Mouse (Mus musculus) adrenal gland, adult (tissue): ENCODE data around the gene Gm21976.

Experiments
- DNase-seq, 2 experiments: peaks; one replicate each; pipeline ENCODE4 v3.0.0; 2022 to 2023; ENCODE audit warnings: low spot score in 1 of 2; ENCODE audit not compliant: inconsistent age in 2 of 2

Gm21976 gene

DNA sequence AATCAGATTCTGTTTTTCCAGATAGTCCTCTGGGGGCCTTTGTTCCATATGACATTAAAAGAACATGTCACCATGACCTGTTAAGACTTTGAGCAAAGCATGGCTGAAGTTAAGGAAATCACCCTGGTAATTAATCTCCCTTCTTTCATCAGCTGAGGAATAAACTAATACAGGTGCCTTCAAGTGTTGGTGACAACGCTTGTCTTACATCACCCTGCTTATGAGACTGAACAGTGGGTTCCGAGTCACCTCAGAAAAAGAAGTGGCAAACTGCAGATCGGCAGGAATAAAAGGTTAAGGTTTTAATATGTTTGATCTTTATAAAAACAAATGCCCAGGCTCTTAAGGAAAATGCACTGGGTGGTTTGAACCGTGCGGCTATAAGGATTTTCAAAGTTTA, at the start of gene Gm21976:
TSS of gene Gm21976 (plus strand) at position 202 of the 400 bp plus-strand sequence.
- DNase-seq, result no peak

DNA sequence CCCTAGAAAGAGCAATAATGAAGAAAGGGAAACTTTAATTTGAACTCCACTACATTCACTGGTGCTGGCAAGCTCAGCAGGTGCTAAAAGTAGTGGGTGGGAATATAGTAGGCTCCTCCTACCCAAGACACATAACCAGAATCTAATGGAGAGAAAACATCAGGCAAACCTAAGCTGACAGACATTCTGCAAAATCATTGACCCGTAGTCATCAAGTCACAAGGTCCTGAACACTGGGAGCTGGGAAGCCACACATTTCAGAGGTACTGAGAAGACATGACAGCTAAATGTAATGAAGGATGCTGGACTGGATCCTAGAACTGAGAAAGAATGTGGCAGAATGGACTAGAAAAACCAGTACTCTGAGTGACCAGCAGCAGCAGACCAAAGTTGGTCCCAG, 49.2 kb upstream of the Gm21976 start:
- DNase-seq, result no peak

DNA sequence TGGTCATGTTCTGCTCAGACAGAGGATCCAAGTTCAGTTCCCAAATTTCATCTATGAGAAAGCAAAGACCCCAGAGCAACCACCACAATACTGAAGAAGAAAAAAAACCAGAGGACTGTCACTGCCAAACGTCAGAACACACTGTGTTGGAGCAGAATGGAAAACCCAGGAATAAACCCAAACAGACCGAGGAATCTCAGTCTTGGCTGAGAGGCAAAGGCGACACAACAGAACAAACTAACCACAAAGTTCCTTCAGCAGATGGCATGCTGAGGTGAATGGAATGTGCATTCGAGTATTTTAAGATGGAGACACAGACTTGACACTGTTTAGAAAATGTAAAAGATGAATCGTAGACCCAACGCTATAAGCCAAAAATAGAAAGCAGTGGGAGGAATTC, 44.2 kb upstream of the Gm21976 start:
- DNase-seq, result no peak

DNA sequence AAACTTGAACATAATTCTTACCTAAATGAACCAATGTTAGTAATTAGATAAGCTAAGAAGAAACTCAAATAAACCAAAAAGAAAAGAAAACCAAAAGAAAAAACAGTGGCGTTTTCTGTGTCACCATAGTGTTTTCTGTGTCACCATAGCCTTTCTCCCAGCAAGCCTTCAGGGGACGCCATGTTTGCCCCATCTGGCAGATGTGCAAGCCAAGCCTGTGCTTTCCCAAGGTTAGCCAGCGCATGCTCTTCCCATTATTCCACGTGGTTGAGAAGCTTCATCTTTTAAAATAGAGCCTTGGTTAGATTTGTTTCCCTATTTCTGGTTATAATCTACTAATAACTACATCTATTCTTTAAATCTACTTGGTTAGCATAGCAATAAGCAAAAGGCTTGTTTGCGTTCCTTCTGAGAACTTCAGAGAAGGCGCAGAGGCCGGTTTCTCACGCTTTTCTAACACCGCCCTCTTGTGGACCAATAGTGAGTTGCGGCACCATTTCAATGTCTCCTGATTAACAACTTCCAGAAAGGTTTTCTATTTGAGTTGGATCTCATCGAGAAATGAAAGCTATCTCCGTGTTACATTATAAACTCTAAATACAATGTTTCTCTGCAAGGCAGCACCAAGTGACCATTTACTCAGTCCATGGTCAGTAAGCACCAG, 39.6 kb upstream of the Gm21976 start:
- peak; percentile 61 to 92 for DNase-seq

DNA sequence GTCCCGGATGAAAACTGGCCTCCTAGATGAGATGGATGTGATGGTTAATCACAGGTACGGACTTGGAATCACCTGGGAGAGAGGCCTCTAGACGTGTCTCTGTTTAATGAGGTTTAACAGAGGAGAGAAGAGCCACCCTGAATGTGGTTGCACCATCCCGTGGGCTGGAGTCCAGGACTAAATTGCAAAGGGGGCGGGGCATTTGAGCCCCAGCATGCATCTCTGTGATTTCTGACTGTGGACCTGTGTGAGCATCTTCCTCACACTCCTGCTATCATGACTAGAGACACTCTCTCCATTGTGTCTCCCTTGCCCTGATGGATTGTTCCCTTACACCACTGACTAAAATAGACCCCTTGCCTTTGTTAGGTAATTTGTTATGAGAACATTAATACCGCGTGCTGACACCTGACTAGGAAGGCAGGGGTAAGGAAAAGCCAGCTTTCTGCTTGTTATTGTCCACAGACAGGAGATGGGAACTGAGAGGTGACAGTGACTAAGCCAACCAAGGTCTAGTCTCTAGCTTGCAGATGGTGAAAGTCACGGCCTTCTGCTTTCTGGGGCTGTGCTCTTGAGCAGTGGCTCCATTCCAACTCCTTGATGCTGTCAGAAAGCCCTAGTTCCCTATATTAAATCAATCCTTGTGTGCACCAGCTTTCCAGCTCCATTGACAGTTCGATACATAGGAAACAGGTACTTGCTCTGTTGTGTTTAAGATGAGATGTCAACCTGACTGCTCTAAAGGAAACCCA, 38.0 kb upstream of the Gm21976 start:
- DNase-seq, result peak; percentile 62 to 88

DNA sequence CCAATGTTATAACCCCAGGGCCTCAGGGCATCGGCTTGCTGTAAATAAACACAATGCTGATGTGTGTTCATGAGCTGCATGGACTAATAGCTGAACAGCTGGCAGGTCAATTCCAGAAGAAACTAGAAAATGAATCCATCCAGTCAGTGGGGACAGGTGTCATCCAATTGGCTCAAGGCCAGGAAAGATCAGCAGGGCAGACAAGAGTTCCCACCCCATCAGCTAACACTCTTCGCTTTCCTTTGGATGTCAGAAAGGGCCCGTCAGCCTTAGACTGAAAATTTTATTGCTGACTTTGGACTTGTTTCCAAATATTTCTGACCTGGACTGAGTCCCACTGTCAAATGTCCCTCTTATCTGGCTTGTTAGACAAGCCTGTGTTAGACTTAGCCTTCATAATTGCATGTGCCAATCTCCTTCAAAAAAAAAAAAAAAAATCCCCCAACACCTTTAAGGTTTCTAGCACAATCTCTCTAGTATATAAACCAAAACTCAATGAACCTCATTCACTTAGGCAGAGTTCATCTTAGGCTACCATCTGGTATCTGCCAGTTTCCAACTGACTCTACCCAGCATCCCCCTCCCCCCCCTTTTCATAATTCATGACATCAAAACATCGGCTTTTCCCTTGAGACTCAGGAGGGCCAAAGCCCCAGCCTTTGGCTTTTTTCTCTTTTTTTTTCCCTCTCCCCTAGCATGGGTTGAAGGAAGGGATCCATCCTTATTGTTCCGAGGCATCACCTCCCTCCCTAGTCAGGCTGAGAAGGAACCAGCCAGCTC, 34.9 kb upstream of the Gm21976 start:
- DNase-seq, result peak in 1 of 2 experiments; percentile 65

DNA sequence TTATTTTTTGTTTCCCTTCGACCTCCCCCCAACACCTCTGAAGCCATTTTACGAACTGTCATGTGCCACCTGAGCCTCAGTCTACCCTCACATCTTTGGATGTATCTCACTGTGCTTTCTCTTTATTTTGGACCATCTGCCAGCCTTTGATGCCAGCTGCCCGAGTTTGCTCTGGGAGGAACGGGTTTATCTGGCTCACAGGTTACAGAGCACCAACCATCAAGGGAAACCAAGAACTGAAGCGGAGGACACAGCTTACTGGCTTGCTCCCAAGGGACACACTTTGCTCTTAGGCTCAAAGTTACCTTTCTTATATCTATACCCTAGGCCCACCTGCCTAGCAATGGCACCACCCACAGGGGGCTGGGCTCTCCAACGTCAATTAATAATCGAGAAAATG, 34.3 kb upstream of the Gm21976 start:
- no peak for DNase-seq

DNA sequence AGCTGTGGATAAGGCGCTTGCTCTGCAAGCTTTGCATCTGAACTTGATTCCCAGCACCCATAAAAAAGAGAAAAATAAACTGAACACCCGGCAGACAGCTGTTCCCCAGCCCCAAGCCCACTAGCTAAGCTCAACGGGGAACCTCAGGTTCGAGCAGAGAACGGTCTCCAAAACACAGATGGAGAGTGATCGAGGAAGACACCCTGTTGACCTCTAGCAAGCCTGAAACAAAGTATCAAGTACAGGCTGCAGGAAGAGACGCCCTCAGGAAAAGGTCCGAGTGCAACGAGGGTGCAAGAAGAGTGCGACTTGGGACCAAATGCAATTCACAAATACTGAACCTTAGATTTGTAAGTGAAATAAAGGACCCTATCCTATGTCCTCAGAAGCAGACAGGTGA, 30.1 kb upstream of the Gm21976 start:
- DNase-seq, result no peak

DNA sequence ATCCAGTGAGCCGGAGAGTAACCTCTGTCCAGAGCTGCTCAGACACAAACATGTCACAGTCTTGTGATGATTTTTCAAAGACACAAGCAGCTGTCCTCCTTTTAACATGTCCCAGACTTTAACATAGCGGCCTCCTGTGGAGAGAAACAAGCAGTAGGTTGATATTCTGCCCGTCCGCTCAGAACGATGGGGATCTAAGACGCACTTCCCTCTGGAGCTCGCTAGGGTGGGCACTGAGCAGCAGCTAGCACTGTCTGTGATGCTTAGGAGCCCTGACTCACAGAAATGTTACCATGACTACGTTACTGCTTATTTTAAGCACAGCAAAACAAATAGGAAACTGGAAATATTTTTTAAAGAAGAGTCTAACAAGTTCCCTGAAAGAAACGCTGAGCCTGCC, 24.8 kb upstream of the Gm21976 start:
- no peak for DNase-seq

DNA sequence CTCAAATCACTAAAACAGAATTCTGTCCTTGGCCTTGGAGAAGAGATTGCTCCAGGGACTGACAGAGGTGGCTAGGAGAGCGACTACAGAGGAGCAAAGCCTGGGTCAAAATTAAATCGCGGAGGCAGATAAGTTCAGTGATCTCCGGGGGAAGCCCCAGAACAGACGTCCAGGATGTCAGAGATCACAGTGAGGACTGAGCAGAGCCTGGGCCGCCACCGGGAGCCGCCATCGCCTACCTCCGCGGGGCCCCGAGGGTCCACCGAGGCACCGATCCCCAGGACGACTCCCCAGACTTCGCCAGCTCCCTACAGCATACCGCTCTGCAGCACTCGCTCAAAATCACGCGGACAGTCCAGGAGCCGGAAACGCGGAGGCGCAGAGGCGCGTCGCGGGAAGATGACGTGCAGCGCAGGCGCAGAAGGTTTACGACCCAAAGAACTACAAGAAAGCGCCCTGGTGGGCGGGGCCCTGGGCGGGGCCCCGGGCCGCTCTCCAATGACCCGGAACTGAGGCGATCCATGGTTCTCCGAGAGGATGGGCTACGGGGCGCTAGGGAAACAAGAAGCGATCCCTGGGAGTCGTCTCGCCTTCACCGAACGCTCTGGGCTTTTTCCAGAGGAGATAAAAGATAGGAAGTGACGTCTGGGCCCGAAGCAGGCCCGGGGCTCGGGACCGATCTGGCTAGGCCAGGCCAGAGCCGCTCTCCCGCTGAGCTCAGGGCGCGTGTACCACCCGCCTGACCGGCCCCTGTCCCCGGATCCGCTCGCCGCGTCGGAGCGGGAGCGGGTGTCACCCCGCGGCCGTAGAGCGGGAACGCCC, 16.8 kb upstream of the Gm21976 start, which contains the start of the genes Utp15 and Ankra2:
TSS of gene Utp15 (minus strand) at position 406 of the 822 bp plus-strand sequence.
TSS of gene Ankra2 (plus strand) at position 439 of the 822 bp plus-strand sequence.
- peak; percentile 98 to 99 for DNase-seq

DNA sequence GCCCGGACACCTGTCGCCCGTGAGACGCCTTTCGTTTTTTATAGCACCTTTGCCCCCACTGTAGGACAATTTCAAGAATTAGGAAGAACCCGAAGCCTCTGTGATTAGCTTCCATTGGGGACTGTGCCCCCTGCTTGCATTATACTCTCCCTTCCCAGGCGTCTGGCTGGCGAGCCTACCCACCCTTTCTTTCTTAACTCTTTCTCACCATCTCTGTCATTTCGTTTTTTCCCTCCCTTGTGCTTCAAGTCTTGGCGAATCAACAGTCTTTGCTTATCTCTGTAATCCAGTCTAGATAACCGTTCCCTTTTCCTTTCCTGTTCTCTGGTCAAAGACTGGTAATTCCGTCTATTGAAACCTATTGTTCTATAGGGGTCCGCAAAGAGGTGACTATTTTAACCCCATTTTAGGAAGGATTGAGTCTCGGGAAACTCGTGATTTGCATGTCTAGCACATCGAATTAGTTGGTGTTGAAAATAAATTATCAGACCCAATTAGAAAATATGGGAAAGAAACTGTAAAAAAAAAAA, 16.2 kb upstream of the Gm21976 start:
- no peak for DNase-seq

DNA sequence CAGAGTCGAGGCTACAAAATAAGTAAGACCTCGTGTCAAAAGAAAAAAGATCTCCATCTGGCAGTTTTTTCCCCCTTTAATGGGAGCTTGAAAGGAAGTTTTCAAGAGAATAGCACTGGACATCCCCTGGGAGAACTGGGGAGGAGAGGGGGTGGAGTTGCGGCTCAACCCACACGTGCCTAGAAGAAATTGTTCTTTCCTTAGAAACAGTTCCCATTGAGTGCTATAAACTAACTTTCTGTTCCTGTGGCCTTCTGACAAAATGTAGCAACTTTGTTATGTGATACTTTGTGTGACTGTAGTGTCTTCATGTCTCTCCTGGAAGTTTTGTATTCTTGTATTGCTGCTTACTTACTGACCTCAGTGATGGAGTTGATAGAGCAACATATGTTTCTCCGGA, 15.6 kb upstream of the Gm21976 start:
- no peak for DNase-seq

DNA sequence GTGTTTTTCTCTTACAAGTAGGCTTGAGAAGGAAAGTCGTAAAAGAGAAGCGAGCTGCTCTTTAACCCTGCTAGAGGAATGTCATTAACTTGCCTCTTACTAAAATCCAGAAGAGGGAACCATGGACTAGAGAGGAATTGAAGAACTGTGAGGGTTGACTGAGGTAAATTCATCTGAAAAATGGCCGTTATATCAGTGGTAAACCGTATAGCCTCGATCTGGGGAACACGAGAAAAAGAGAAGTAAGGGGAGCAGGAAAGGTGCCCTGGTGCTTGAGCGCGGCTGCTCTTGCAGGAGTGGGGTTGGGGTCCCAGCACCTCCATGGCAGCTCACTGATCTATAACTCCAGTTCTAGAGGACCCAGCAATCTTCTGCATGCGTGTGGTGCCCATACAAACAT, 5.7 kb upstream of the Gm21976 start:
- no peak for DNase-seq

DNA sequence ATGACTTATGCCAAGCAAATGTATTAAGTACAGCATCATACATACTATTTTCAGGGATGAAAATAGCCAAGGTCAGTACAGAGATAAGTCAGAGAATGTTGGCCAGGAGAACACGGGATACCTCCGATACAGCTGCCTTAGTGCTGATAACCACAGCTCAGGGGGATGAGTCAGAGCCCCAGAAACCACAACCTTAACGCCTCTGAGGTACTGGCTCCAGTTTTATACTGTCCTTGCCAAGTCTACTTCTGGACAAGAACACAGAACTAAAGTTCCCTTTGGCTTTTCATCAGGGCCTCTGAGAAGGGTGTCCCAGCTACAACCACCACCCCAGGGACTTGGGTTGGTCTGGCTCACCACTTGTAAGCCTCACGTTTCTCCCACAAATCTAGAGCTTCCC, 4.0 kb upstream of the Gm21976 start:
- peak; percentile 85 for DNase-seq

DNA sequence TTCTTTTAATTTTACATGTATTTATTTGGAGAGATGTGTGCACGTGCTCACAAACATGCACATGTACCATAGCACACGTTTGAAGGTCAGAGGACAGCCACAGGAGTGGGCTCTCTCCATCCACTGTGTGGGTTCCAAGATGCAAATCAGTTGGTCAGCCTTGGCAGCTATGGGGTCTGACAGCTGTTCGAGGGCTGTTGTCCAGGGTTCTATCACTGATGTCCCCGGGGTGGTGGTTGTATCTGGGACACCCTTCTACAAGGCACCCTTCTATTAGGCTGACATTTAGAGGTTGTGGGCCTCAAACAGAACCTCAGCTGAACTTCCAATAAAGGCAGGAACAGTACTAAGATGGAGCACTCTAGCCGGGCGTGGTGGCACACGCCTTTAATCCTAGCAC, 3.4 kb upstream of the Gm21976 start:
- DNase-seq, result no peak

DNA sequence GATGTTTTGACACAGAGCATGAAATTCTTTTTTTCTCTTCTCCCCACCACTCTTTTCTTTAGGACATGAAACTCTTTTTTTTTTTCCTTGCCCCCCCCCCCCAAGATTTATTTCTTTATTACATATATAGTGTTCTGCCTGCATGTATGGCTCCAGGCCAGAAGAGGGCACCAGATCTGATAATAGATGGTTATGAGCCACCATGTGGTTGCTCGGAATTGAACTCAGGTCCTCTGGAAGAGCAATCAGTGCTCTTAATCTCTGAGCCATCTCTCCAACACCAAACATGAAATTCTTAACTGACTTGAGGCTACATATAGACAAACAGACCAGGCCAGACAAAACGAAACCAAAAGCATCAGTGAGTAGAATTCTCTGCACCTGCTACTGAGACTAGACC, 2.2 kb upstream of the Gm21976 start:
- no peak for DNase-seq

DNA sequence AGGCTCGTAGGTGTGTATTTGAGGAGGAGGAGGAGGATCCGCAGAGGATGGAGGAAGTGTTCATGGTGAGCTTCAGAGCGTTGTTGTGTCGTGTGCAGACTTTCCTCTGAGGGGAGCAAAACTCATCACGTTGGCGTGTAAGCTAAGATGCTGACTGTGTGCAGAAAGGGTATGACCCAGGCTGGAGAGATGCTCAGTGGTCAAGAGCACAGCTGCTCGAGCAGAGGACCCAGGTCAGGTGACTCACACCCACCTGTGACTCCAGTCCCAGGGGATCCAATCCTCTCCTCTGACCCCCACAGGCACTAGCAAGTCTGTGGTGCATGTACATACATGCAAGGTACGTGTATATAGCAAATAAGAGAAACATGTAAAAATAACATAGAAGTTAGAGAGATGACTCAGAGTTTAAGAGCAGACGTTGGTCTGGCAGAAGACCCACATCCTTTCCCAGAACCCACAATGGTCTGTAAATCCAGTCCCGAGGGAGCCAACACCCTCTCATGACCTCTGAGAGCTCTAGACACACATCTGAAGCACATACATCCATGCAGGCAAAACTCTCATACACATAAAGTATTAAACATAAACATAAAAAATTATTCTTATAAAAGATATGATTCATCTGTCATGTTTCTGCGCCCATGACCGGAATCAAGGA, 1.4 kb downstream of the Gm21976 start:
- no peak for DNase-seq

DNA sequence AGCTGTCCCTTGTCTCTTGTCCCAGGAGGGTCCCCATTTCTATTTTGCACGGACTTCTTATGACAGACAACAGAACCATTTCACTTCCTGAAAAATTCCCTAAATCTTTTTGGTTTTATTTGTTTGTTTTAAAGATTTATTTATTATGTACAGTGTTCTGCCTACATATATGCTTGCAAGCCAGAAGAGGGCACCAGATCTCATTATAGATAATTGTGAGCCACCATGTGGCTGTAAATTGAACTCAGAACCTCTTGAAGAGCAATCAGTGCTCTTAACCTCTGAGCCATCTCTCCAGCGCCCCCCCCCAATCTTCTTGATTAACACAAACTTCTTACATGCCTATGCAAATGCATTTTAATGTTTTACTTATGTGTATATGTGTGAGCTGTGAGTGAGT, 11.0 kb downstream of the Gm21976 start:
- DNase-seq, result no peak

DNA sequence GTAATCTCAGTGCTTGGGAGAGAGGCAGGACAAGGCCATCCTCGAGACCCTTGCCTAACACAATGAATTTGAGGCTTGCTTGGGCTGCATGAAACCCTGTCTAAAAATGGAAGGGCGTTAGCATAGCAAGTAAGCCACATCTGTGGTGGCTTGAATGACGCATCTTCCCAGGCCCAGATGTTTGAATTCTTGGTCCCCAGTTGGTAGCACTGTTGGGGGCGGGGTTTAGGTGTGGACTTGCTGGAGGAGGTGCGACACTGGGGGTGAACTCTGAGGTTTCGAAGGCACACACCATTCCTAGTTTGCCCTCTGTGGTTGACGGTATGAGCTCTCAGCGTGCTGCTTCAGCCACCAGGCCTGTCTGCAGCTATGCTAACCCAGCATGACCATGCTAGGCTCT, 12.0 kb downstream of the Gm21976 start:
- no peak for DNase-seq

DNA sequence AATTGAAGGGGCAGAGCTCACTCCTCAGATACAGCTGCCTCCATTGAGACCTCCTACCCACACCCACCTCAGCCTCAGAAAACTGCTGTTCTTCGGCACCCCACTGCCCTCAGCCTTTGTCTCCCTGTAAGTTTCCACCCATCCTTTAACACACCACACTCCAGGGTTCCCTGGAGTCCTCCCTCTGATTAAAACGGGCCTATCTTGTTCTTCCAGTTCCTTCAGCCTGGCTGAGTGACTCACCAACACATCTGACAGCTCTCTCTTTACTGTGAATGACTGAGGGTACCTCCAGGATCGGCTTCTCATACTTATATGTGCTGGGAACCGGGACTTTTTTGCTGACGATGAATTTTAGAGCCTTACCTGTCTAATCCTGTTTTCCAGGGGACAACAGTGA, 16.4 kb downstream of the Gm21976 start:
- DNase-seq, result no peak
